Mouse (Mus musculus): ENCODE measurements around the gene Cars.
A peak's percentile ranks its signal among the peaks of the same experiment; 100 is the strongest.

DNA sequence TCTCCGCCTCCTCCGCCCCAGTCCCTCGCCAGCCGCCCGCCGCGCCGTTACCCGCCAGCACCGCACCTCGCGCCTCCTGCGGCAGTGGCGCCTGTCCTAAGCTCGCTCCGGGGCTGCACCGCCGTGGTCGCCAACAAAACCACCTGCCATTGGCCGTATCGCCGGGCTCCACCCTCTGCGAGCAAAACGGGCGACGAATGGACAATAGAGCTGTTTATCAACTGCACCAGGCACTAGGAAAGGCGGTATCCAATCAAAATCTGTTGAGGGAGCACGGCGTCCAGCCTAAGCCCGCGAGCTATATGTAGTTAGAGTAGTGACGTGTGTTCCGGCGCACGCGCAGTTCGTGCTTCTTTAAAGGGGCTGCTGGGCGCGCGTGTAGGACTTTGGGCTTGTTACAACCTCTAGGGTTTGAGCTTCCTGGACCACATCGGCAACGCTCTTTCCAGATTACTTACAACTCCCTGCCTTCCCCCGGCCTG, 50.9 kb downstream of the Cars start, which contains the start of gene Nap1l4:
- TF ChIP-seq CTCF (IDR thresholded peaks at IDR 0.05; ENCODE audit: borderline replicate concordance, insufficient read depth, low read length) (no peak), POLR2A (IDR thresholded peaks at IDR 0.05; ENCODE audit: low read depth, low read length) (peak; percentile 81)

Data from embryonic fibroblast, embryonic 13.5 days (primary cell).